Mouse (Mus musculus): ENCODE results near the gene Appl2. TPM values are rescaled to one million over a fixed set of nuclear protein-coding genes. Genes with fewer than 3 reads are reported as not detected.

Gene Appl2
- polyA plus RNA-seq, 1 experiment from 2014 or later: 27.5 TPM

GRCm38 (mm10) chr10:83629190-83629781, 19.3 kb downstream of the Appl2 start:
- Histone ChIP-seq H3K9me3 (ENCODE audit: control insufficient read depth) (no peaks in the 10 kb centered on the region), H3K4me3 (ENCODE audit: low read depth, low read length) (no peak overlapping the region), H3K9ac (ENCODE audit: low read depth, low read length) (no peak overlapping the region), H3K27me3 (replicated peaks; ENCODE audit: control insufficient read depth, insufficient read depth, low read length) (no peaks in the 10 kb centered on the region), H3K4me2 (replicated peaks; ENCODE audit: low read depth) (no peak overlapping the region), H3K27ac (ENCODE audit: low read depth, low read length) (no peak overlapping the region), H3K4me1 (replicated peaks; ENCODE audit: control insufficient read depth, insufficient read depth, low read length) (no peaks in the 10 kb centered on the region), H3K36me3 (ENCODE audit: control insufficient read depth, insufficient read depth) (peaks cover 49% of the 10 kb centered on the region)
- TF ChIP-seq CTCF (IDR thresholded peaks at IDR 0.05; ENCODE audit: low read depth): no peak
- ATAC-seq: no peak
- WGBS: 81% methylated on average over 12 of the region's 12 CpGs

- Histone ChIP-seq H3K4me2 (replicated peaks; ENCODE audit: low read depth) (no peak overlapping the region), H3K9me3 (ENCODE audit: control insufficient read depth) (no peaks in the 10 kb centered on the region), H3K4me3 (ENCODE audit: low read depth, low read length) (no peak overlapping the region), H3K9ac (ENCODE audit: low read depth, low read length) (no peak overlapping the region), H3K4me1 (replicated peaks; ENCODE audit: control insufficient read depth, insufficient read depth, low read length) (no peaks in the 10 kb centered on the region), H3K27ac (ENCODE audit: low read depth, low read length) (no peak overlapping the region), H3K36me3 (ENCODE audit: control insufficient read depth, insufficient read depth) (peaks cover 53% of the 10 kb centered on the region), H3K27me3 (replicated peaks; ENCODE audit: control insufficient read depth, insufficient read depth, low read length) (no peaks in the 10 kb centered on the region)
- no peak for ATAC-seq
- no peak for TF ChIP-seq CTCF (IDR thresholded peaks at IDR 0.05; ENCODE audit: low read depth)
- 88% methylated on average over 4 of the region's 4 CpGs for WGBS
These were observed 20.3 kb downstream of the Appl2 start for GRCm38 (mm10) chr10:83628241-83628640.

- ATAC-seq: no peak
- peaks cover 47% of the 10 kb centered on the region for H3K36me3 ChIP-seq (ENCODE audit: control insufficient read depth, insufficient read depth)
- H3K4me3 ChIP-seq (ENCODE audit: low read depth, low read length): no peak overlapping the region
- H3K9me3 ChIP-seq (ENCODE audit: control insufficient read depth): no peaks in the 10 kb centered on the region
- no peak overlapping the region for H3K27ac ChIP-seq (ENCODE audit: low read depth, low read length)
- H3K4me2 ChIP-seq (replicated peaks; ENCODE audit: low read depth): no peak overlapping the region
- 92% methylated on average over 9 of the region's 9 CpGs for WGBS
- no peaks in the 10 kb centered on the region for H3K27me3 ChIP-seq (replicated peaks; ENCODE audit: control insufficient read depth, insufficient read depth, low read length)
- TF ChIP-seq CTCF (IDR thresholded peaks at IDR 0.05; ENCODE audit: low read depth): no peak
- H3K9ac ChIP-seq (ENCODE audit: low read depth, low read length): no peak overlapping the region
- H3K4me1 ChIP-seq (replicated peaks; ENCODE audit: control insufficient read depth, insufficient read depth, low read length): no peaks in the 10 kb centered on the region
These were observed 21.3 kb downstream of the Appl2 start for GRCm38 (mm10) chr10:83627113-83627687.

GRCm38 (mm10) chr10:83624841-83625240, 23.7 kb downstream of the Appl2 start:
- Histone ChIP-seq H3K4me3 (ENCODE audit: low read depth, low read length) (no peak overlapping the region), H3K27me3 (replicated peaks; ENCODE audit: control insufficient read depth, insufficient read depth, low read length) (no peaks in the 10 kb centered on the region), H3K9me3 (ENCODE audit: control insufficient read depth) (no peaks in the 10 kb centered on the region), H3K36me3 (ENCODE audit: control insufficient read depth, insufficient read depth) (peaks cover 55% of the 10 kb centered on the region), H3K9ac (ENCODE audit: low read depth, low read length) (no peak overlapping the region), H3K4me1 (replicated peaks; ENCODE audit: control insufficient read depth, insufficient read depth, low read length) (no peaks in the 10 kb centered on the region), H3K4me2 (replicated peaks; ENCODE audit: low read depth) (no peak overlapping the region), H3K27ac (ENCODE audit: low read depth, low read length) (no peak overlapping the region)
- no peak for ATAC-seq
- no peak for TF ChIP-seq CTCF (IDR thresholded peaks at IDR 0.05; ENCODE audit: low read depth)
- 87% methylated on average over 12 of the region's 12 CpGs for WGBS

- Histone ChIP-seq H3K4me3 (ENCODE audit: low read depth, low read length) (no peak overlapping the region), H3K9ac (ENCODE audit: low read depth, low read length) (no peak overlapping the region), H3K4me2 (replicated peaks; ENCODE audit: low read depth) (no peak overlapping the region), H3K36me3 (ENCODE audit: control insufficient read depth, insufficient read depth) (peaks cover 49% of the 10 kb centered on the region), H3K4me1 (replicated peaks; ENCODE audit: control insufficient read depth, insufficient read depth, low read length) (no peaks in the 10 kb centered on the region), H3K27ac (ENCODE audit: low read depth, low read length) (no peak overlapping the region), H3K9me3 (ENCODE audit: control insufficient read depth) (no peaks in the 10 kb centered on the region), H3K27me3 (replicated peaks; ENCODE audit: control insufficient read depth, insufficient read depth, low read length) (no peaks in the 10 kb centered on the region)
- 70% methylated on average over 8 of the region's 8 CpGs for WGBS
- no peak for TF ChIP-seq CTCF (IDR thresholded peaks at IDR 0.05; ENCODE audit: low read depth)
- ATAC-seq: no peak
These were observed 24.5 kb downstream of the Appl2 start for GRCm38 (mm10) chr10:83624065-83624464.

GRCm38 (mm10) chr10:83620350-83621055, 28.0 kb downstream of the Appl2 start:
- H3K4me2 ChIP-seq (replicated peaks; ENCODE audit: low read depth): no peak overlapping the region
- ATAC-seq: no peak
- no peaks in the 10 kb centered on the region for H3K4me1 ChIP-seq (replicated peaks; ENCODE audit: control insufficient read depth, insufficient read depth, low read length)
- 87% methylated on average over 24 of the region's 24 CpGs for WGBS
- no peaks in the 10 kb centered on the region for H3K9me3 ChIP-seq (ENCODE audit: control insufficient read depth)
- H3K27me3 ChIP-seq (replicated peaks; ENCODE audit: control insufficient read depth, insufficient read depth, low read length): no peaks in the 10 kb centered on the region
- no peak for TF ChIP-seq CTCF (IDR thresholded peaks at IDR 0.05; ENCODE audit: low read depth)
- no peak overlapping the region for H3K27ac ChIP-seq (ENCODE audit: low read depth, low read length)
- H3K36me3 ChIP-seq (ENCODE audit: control insufficient read depth, insufficient read depth): peaks cover 60% of the 10 kb centered on the region
- H3K9ac ChIP-seq (ENCODE audit: low read depth, low read length): no peak overlapping the region
- no peak overlapping the region for H3K4me3 ChIP-seq (ENCODE audit: low read depth, low read length)

Data from intestine, postnatal 0 days (tissue).